Comparison of ENCODE assay signal across 10 mouse cellular contexts in the genomic region with DNA sequence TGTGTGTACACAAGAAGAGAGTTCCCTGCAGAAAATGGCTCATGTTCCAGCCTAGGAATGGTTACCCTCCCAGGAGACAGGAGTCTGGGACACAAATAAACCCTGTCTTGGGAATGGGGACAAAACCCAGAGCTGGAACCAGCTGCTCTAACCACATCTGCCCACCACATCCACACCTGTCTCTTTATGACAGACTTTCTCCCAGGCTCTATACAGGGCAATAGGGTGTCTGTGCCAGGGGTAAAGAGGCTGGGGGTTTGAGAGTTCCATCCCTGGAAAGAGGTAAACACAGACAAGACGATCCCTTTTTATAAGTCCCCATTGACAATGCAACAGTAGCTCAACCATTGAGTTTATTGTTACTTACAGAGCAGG. TPM values are rescaled to one million over a fixed set of nuclear protein-coding genes. Genes with fewer than 3 reads are reported as not detected.
A peak's percentile ranks its signal among the peaks of the same experiment; 100 is the strongest.
DNase-seq lines count a peak whose midpoint lies in the region; ATAC-seq and TF ChIP-seq lines count a peak whose summit lies in the region.
"Had no signal": no experiment of that assay in that cellular context is flagged by ENCODE, and none has a peak within 500 bp of the region (broad histone marks: within the 10 kb centered on the region; RNA-seq: fewer than 3 reads in every experiment).

No protein-coding gene starts in this region.

- WGBS in kidney, embryonic 15.5 days: 70% methylated on average over 1 of the region's 1 CpGs
- WGBS in forebrain, embryonic 11.5 days: 32% methylated on average over 1 of the region's 1 CpGs
- WGBS in intestine, embryonic 15.5 days: 40% methylated on average over 1 of the region's 1 CpGs
- 34% methylated on average over 1 of the region's 1 CpGs for WGBS in midbrain, postnatal 0 days

- no peaks in the 10 kb centered on the region for H3K9me3 ChIP-seq in kidney, embryonic 15.5 days (replicated peaks)
- no peaks in the 10 kb centered on the region for H3K9me3 ChIP-seq in forebrain, embryonic 11.5 days (ENCODE audit: control insufficient read depth, low read length)
- no peaks in the 10 kb centered on the region for H3K9me3 ChIP-seq in intestine, embryonic 15.5 days
- H3K9me3 ChIP-seq in midbrain, postnatal 0 days (ENCODE audit: low read length): no peaks in the 10 kb centered on the region

- H3K27ac ChIP-seq in kidney, embryonic 15.5 days: peak overlapping the region; percentile 60
- peak overlapping the region; percentile 85 for H3K27ac ChIP-seq in forebrain, embryonic 11.5 days (ENCODE audit: low read depth, low read length)
- peak overlapping the region; percentile 52 for H3K27ac ChIP-seq in intestine, embryonic 15.5 days
- peak overlapping the region; percentile 80 for H3K27ac ChIP-seq in midbrain, postnatal 0 days (ENCODE audit: low read depth, low read length)

- no peak for DNase-seq in kidney, adult 18-20 months
- no peak for DNase-seq in forebrain, embryonic 11.5 days (ENCODE audit: low spot score)
- DNase-seq in midbrain, postnatal 0 days (ENCODE audit: low spot score): no peak
- no peak for DNase-seq in spleen, postnatal 14 days (ENCODE audit: low spot score in 2 of 2)
- no peak for DNase-seq in T-cell, adult 2 months (ENCODE audit: low spot score)
- no peak for DNase-seq in left cerebral cortex, postnatal 36 days (ENCODE audit: low spot score in 2 of 2)

- H3K36me3 ChIP-seq in kidney, embryonic 15.5 days: no peaks in the 10 kb centered on the region
- no peaks in the 10 kb centered on the region for H3K36me3 ChIP-seq in forebrain, embryonic 11.5 days (ENCODE audit: control insufficient read depth, insufficient read depth, low read length)
- H3K36me3 ChIP-seq in intestine, embryonic 15.5 days: no peaks in the 10 kb centered on the region
- no peaks in the 10 kb centered on the region for H3K36me3 ChIP-seq in midbrain, postnatal 0 days (ENCODE audit: insufficient read depth, low read length)

- TF ChIP-seq CTCF in midbrain, postnatal 0 days (IDR thresholded peaks at IDR 0.05): no peak

- peak overlapping the region; percentile 38; the same call in 1 of the 2 replicates for H3K4me2 ChIP-seq in kidney, embryonic 15.5 days
- H3K4me2 ChIP-seq in forebrain, embryonic 11.5 days (ENCODE audit: low read depth, low read length, severe bottlenecking): peak overlapping the region; percentile 41
- peak overlapping the region; percentile 50 for H3K4me2 ChIP-seq in intestine, embryonic 15.5 days (replicated peaks)
- H3K4me2 ChIP-seq in midbrain, postnatal 0 days (ENCODE audit: low read depth, low read length, poor library complexity, severe bottlenecking): no peak overlapping the region

- H3K4me1 ChIP-seq in kidney, embryonic 15.5 days: peaks cover 25% of the 10 kb centered on the region
- H3K4me1 ChIP-seq in forebrain, embryonic 11.5 days (replicated peaks; ENCODE audit: control insufficient read depth, insufficient read depth, low read length): peaks cover 21% of the 10 kb centered on the region
- peaks cover 16% of the 10 kb centered on the region for H3K4me1 ChIP-seq in intestine, embryonic 15.5 days (replicated peaks)
- peaks cover 19% of the 10 kb centered on the region; the same call in 1 of the 2 replicates for H3K4me1 ChIP-seq in midbrain, postnatal 0 days (ENCODE audit: insufficient read depth, low read length)

- H3K27me3 ChIP-seq in kidney, embryonic 15.5 days: peaks cover 11% of the 10 kb centered on the region
- no peaks in the 10 kb centered on the region for H3K27me3 ChIP-seq in forebrain, embryonic 11.5 days (ENCODE audit: control insufficient read depth, insufficient read depth, low read length)
- H3K27me3 ChIP-seq in intestine, embryonic 15.5 days (replicated peaks): no peaks in the 10 kb centered on the region
- no peaks in the 10 kb centered on the region for H3K27me3 ChIP-seq in midbrain, postnatal 0 days (ENCODE audit: insufficient read depth, low read length)

- intact Hi-C loops in left cerebral cortex, postnatal 36 days (cut with DNase I): no loop called here

- no peak overlapping the region for H3K4me3 ChIP-seq in kidney, embryonic 15.5 days (replicated peaks)
- H3K4me3 ChIP-seq in forebrain, embryonic 11.5 days (ENCODE audit: low read depth, low read length): no peak overlapping the region
- H3K4me3 ChIP-seq in intestine, embryonic 15.5 days (replicated peaks): no peak overlapping the region
- no peak overlapping the region for H3K4me3 ChIP-seq in midbrain, postnatal 0 days (ENCODE audit: low read depth, low read length)

- H3K9ac ChIP-seq in kidney, embryonic 15.5 days: no peak overlapping the region
- H3K9ac ChIP-seq in forebrain, embryonic 11.5 days (ENCODE audit: low read length): peak overlapping the region; percentile 40
- no peak overlapping the region for H3K9ac ChIP-seq in intestine, embryonic 15.5 days
- H3K9ac ChIP-seq in midbrain, postnatal 0 days (replicated peaks; ENCODE audit: low read length, poor library complexity, severe bottlenecking): peak overlapping the region; percentile 46; the same call in 1 of the 2 replicates

- peak; percentile 18; the same call in 1 of the 2 replicates for ATAC-seq in kidney, embryonic 15.5 days (replicated peaks; ENCODE audit: low FRiP score)
- ATAC-seq in forebrain, embryonic 11.5 days (replicated peaks; ENCODE audit: low FRiP score): peak; percentile 54
- ATAC-seq in intestine, embryonic 15.5 days: no peak; the same call in 1 of the 2 replicates
- no peak; the same call in 1 of the 2 replicates for ATAC-seq in midbrain, postnatal 0 days (ENCODE audit: low FRiP score)

RNA-seq across cellular contexts. Expression of a gene that starts 14.0 kb away (rescaled TPM):
- not detected in 2 replicates for polyA plus RNA-seq in kidney, embryonic 15.5 days (2015; fragmentation: Nextera tagmentation; extraction: Ambion mirVana)
- polyA plus RNA-seq in forebrain, embryonic 11.5 days (2014; fragmentation: Nextera tagmentation; extraction: Ambion mirVana): not detected in 2 replicates
- polyA plus RNA-seq in intestine, embryonic 15.5 days (2015; fragmentation: Nextera tagmentation; extraction: Ambion mirVana): not detected in 2 replicates
- total RNA-seq in midbrain, postnatal 0 days (2014; rRNA removed): 0.38 TPM in 1 of 2 replicates, not detected in the other
- polyA plus RNA-seq in midbrain, postnatal 0 days (2015; fragmentation: Nextera tagmentation; extraction: Ambion mirVana): 0.07 TPM in 1 of 2 replicates, not detected in the other
- total RNA-seq in left cerebral cortex, postnatal 36 days (2021): under 1 TPM in 1 of 2 experiments, not detected in 1; 0.22 TPM
- total RNA-seq: gastrocnemius, postnatal 25 days; megakaryocyte progenitor cell, adult 5-6 weeks had no signal

Comparison
In these comparisons a context has a peak if more than half of its experiments do, and no peak if none do; other contexts are left out.
1. ATAC-seq: peak in kidney, embryonic 15.5 days (single experiment) and forebrain, embryonic 11.5 days (single experiment); none in intestine, embryonic 15.5 days (single experiment) and midbrain, postnatal 0 days (single experiment).
2. H3K9ac ChIP-seq: peak in forebrain, embryonic 11.5 days (single experiment) and midbrain, postnatal 0 days (single experiment); none in kidney, embryonic 15.5 days (single experiment) and intestine, embryonic 15.5 days (single experiment).
3. Peak in every context shown above with its lines, with median percentiles within 50 percentile points of each other: H3K27ac ChIP-seq.